Mouse (Mus musculus) frontal cortex, postnatal 10 days (tissue): ENCODE results near the gene Foxn3.

ENCODE experiments used
- DNase-seq, 2 experiments: peaks; one replicate each; pipeline ENCODE4 v3.0.0; 2022; ENCODE audit warnings: low spot score in 2 of 2, mixed read lengths in 1 of 2

The Foxn3 gene

GRCm38 (mm10) chr12:99356660-99357059 lies 206.7 kb downstream of the Foxn3 start:
- DNase-seq, result no peak

- DNase-seq, result no peak
These were observed 209.7 kb downstream of the Foxn3 start for GRCm38 (mm10) chr12:99353692-99354091.

- DNase-seq, result no peak
These were observed 210.8 kb downstream of the Foxn3 start for GRCm38 (mm10) chr12:99352583-99352982.

- no peak for DNase-seq
These were observed 211.2 kb downstream of the Foxn3 start for GRCm38 (mm10) chr12:99352136-99352535.

- no peak for DNase-seq
These were observed 211.7 kb downstream of the Foxn3 start for GRCm38 (mm10) chr12:99351731-99352130.

GRCm38 (mm10) chr12:99349650-99349997 lies 213.8 kb downstream of the Foxn3 start:
- no peak for DNase-seq

GRCm38 (mm10) chr12:99348940-99349649 lies 214.3 kb downstream of the Foxn3 start:
- DNase-seq, result no peak

GRCm38 (mm10) chr12:99347512-99347911 lies 215.9 kb downstream of the Foxn3 start:
- no peak for DNase-seq

GRCm38 (mm10) chr12:99346982-99347381 lies 216.4 kb downstream of the Foxn3 start:
- no peak for DNase-seq

GRCm38 (mm10) chr12:99345323-99345722 lies 218.1 kb downstream of the Foxn3 start:
- no peak for DNase-seq

- DNase-seq, result no peak
These were observed 220.0 kb downstream of the Foxn3 start for GRCm38 (mm10) chr12:99343378-99343777.

- DNase-seq, result no peak
These were observed 221.2 kb downstream of the Foxn3 start for GRCm38 (mm10) chr12:99342160-99342559.

GRCm38 (mm10) chr12:99341751-99342150 lies 221.6 kb downstream of the Foxn3 start:
- DNase-seq, result no peak

- DNase-seq, result no peak
These were observed 222.8 kb downstream of the Foxn3 start for GRCm38 (mm10) chr12:99340418-99341182.

- DNase-seq, result peak; percentile 75 to 86
These were observed 223.6 kb downstream of the Foxn3 start for GRCm38 (mm10) chr12:99339640-99340325.

- no peak for DNase-seq
These were observed 224.6 kb downstream of the Foxn3 start for GRCm38 (mm10) chr12:99338754-99339153.

GRCm38 (mm10) chr12:99337171-99337435 lies 226.3 kb downstream of the Foxn3 start:
- DNase-seq, result no peak

- no peak for DNase-seq
These were observed 226.8 kb downstream of the Foxn3 start for GRCm38 (mm10) chr12:99336349-99337170.

- DNase-seq, result no peak
These were observed 227.8 kb downstream of the Foxn3 start for GRCm38 (mm10) chr12:99335628-99336027.

GRCm38 (mm10) chr12:99334026-99334425 lies 229.4 kb downstream of the Foxn3 start:
- DNase-seq, result no peak

- DNase-seq, result no peak
These were observed 229.9 kb downstream of the Foxn3 start for GRCm38 (mm10) chr12:99333304-99333968.
